Mouse (Mus musculus) induced T-regulatory cell, adult 2 months (primary cell): ENCODE data around the gene Ect2.
A peak's percentile ranks its signal among the peaks of the same experiment; 100 is the strongest.

Source experiments
- DNase-seq: peaks from one replicate; pipeline ENCODE4 v3.0.0-alpha.2; 2012; ENCODE audit warnings: low read depth

The Ect2 gene

GRCm38 (mm10) chr3:27153701-27154209, at the start of gene Ect2:
Gene Ect2 (minus strand): TSS chr3:27153878.
- peak; percentile 99 for DNase-seq

GRCm38 (mm10) chr3:27201728-27202411, 48.2 kb upstream of the Ect2 start:
- DNase-seq = no peak

- no peak for DNase-seq
Observed at GRCm38 (mm10) chr3:27199120-27199519, 45.4 kb upstream of the Ect2 start.

GRCm38 (mm10) chr3:27197816-27198215, 44.1 kb upstream of the Ect2 start:
- DNase-seq = no peak

GRCm38 (mm10) chr3:27196529-27196928, 42.9 kb upstream of the Ect2 start:
- DNase-seq = no peak

- DNase-seq = no peak
Observed at GRCm38 (mm10) chr3:27195573-27196227, 42.0 kb upstream of the Ect2 start.

- no peak for DNase-seq
Observed at GRCm38 (mm10) chr3:27195153-27195552, 41.5 kb upstream of the Ect2 start.

GRCm38 (mm10) chr3:27193844-27194317, 40.2 kb upstream of the Ect2 start:
- peak; percentile 35 for DNase-seq

GRCm38 (mm10) chr3:27191856-27192255, 38.2 kb upstream of the Ect2 start:
- DNase-seq = no peak

- DNase-seq = no peak
Observed at GRCm38 (mm10) chr3:27190865-27191264, 37.2 kb upstream of the Ect2 start.

GRCm38 (mm10) chr3:27189320-27190261, 35.9 kb upstream of the Ect2 start:
- no peak for DNase-seq

GRCm38 (mm10) chr3:27188386-27188785, 34.7 kb upstream of the Ect2 start:
- DNase-seq = no peak

GRCm38 (mm10) chr3:27183601-27184175, 30.0 kb upstream of the Ect2 start:
- peak; percentile 37 for DNase-seq

- DNase-seq = peak; percentile 95
Observed at GRCm38 (mm10) chr3:27182733-27183600, 29.3 kb upstream of the Ect2 start, which contains the start of gene Nceh1. Gene Nceh1 (plus strand): TSS chr3:27182965.

GRCm38 (mm10) chr3:27179711-27180110, 26.0 kb upstream of the Ect2 start:
- no peak for DNase-seq

GRCm38 (mm10) chr3:27170257-27170656, 16.6 kb upstream of the Ect2 start:
- no peak for DNase-seq

GRCm38 (mm10) chr3:27165481-27166065, 11.9 kb upstream of the Ect2 start:
- no peak for DNase-seq

- no peak for DNase-seq
Observed at GRCm38 (mm10) chr3:27162410-27162804, 8.7 kb upstream of the Ect2 start.

- no peak for DNase-seq
Observed at GRCm38 (mm10) chr3:27161645-27162409, 8.1 kb upstream of the Ect2 start.

- DNase-seq = no peak
Observed at GRCm38 (mm10) chr3:27158910-27159309, 5.2 kb upstream of the Ect2 start.
